Mouse (Mus musculus): ENCODE results near the gene Clk2.
A peak's percentile ranks its signal among the peaks of the same experiment; 100 is the strongest.
"Not testable (repeated sequence)": the region's sequence is repeated elsewhere in the genome, so short reads cannot be mapped to it uniquely, and the experiment has no call there.

Gene Clk2

DNA sequence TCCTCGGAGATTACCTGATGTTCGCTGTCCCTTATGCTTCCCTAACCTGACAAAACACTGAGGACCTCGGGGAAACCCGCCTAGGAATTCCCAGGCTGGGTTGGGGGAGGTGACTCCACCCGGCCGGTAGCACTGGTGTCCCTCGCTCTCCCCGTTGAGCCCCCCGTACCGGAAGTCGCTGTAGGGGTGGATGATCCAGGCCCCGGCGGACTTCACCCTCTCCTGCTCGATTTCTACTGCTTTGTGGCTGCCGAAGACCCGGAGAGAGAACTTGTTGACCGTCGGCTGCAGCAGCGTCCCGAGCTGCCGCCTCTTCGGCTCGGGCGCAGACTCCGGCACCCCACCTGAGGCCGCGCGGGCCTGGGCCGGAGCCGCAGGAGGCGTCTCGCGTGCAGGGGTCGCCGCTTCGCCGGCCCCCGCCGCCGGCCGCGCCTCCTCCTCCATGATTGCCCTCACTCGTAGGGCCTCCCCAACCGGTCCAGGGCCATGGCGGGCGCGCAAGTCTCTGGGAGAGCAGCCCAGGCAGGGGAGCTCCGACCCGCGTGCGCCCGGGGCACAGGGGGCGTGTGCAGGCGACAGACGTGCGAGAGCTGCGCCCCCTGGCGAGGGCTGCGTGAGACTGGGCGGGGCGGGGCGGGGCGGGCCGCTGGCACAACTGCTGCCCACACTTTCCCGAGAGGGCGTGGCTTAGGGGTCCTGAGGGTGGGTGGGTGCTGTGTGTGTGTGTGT is 4.8 kb upstream of the Clk2 start, which contains the start of gene Hcn3:
Gene Hcn3, minus strand, starts transcription at position 581 of the 729 bp plus-strand sequence.
- peak; percentile 54 for DNase-seq (ENCODE audit: low spot score)

DNA sequence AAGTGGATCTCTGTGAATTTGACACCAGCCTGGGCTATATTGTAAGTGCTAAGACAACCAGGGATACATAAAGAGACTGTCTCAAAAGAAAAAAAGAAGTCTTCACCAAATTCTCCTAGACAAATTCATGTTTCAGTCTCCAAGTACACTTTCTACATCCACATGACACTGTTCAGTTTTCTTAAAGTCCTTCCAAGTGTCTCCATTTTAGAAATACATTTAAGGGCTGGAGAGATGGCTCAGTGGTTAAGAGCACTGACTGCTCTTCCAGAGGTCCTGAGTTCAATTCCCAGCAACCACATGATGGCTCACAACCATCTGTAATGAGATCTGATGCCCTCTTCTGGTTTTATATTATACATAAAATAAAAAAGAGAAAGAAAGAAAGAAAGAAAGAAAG is 3.4 kb upstream of the Clk2 start:
- DNase-seq (ENCODE audit: low spot score), result not testable (repeated sequence)

DNA sequence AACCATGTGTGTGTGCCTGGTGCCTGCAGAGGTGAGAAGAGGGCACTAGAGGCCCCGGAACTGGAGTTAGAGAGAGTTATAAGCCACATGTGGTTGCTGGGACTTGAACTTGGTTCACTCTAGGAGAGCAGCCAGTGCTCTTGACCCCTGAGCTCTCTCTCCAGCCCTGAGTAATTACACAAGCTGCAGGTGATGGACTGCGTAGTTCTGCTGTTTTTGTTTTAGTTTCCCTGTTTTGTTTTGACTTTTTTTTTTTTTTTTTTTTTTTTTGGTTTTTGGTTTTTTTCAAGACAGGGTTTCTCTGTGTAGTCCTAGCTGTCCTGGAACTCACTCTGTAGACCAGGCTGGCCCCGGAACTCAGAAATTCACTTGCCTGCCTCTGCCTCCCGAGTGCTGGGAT is 2.8 kb upstream of the Clk2 start:
- no peak for DNase-seq (ENCODE audit: low spot score)

DNA sequence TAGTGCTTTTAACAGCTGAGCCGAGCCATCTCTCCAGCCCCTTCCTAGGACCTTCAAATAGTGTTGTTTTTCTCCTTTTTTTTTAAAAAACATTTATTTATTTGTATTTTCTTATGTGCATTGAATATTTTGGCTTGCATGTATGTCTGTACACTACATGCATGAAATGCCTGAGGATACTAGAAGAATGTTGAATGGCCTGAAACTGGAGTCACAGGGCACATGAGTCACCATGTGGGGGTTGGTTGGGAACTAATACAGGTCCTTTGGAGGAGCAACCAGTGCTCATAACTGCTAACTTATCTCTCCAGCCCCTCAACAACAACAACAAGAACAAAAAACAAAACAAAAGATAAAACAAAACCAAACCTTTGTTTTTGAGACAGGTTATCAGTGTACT is 1.5 kb upstream of the Clk2 start:
- DNase-seq (ENCODE audit: low spot score), result no peak

DNA sequence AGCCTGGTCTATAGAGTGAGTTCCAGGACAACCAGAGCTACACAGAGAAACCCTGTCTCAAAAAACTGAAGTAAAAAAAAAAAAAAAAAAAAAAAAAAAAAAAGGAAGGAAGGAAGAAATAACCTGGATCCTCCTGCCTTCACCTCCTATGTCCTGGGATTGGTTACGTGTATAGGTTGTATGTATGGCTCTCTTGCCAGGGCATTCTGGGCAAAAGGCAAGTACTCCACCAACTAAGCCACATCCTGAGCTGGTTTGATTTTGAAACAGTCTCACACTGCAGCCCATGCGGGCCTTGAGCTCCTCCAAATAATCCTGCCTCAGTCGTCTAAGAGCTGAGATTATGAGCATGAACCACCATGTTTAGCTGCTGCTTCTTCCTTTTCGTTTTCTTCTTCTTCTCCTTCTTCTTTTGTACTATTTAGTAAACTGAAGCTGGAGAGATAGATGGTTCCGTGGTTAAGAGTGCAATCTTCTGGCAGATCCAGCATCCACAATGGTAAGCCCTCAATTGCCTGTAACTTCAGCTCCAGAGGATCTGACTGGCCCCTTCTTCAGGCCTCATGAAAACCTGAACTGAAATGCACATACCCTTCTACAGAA is 851 bp upstream of the Clk2 start:
- no peak for DNase-seq (ENCODE audit: low spot score)

DNA sequence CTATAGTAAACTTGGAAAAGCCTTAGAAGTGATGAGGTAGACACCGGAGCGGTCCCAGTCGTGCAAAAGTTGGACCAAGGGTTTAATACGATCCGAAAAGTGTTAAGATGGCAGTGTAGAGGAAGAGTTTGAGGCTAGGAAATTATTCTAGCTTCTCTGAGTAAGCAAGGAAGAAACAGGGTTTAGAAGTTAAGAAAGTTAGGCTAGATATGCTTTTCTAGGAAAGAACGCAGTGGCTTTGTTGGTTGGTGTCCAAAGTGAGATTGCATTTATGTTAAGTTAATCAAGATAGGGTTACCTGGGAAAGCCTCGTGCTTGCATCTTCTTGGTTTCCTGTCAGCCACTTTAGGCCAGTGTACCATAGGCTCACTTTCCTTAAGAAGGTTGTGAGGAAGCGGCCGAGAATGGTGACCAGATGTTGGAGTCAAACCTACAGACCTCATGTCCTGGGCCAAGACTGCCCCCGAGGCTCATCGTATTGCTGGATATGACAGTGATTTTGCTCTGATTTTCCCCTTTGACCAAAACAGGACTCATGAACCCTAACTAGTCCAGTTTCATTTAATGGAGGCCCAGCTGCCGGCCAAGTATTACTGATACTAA is 774 bp downstream of the Clk2 start:
- no peak for DNase-seq (ENCODE audit: low spot score)

DNA sequence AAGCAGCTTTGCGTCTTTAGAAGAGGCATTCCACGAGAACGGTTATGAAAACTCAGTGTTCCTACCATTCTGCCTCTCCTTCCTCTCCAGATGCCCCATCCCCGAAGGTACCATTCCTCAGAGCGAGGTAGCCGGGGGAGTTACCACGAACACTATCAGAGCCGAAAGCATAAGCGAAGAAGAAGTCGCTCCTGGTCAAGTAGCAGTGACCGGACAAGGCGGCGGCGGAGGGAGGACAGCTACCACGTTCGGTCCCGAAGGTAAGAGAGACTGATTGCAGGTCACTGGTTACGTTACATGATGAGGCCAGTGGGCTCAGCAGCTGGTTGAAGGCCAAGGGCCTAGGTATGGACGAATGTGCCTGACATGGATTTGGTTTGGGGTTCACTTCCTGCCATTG is 2.4 kb downstream of the Clk2 start:
- no peak for DNase-seq (ENCODE audit: low spot score)

DNA sequence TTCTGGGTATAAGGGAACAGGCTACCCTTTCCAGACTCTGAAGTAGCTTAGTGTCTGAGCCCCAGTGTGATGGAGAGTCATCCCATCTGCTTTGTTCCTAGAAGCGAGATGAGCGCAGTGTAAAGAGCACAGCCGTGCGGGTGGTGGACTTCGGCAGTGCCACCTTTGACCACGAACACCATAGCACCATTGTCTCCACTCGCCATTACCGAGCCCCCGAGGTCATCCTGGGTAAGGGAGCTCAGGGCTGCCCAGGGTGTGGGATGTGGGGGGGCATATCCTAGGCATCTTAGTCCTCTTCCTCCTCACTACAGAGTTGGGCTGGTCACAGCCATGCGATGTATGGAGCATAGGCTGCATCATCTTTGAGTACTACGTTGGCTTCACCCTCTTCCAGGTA is 10.2 kb downstream of the Clk2 start:
- DNase-seq (ENCODE audit: low spot score), result no peak

DNA sequence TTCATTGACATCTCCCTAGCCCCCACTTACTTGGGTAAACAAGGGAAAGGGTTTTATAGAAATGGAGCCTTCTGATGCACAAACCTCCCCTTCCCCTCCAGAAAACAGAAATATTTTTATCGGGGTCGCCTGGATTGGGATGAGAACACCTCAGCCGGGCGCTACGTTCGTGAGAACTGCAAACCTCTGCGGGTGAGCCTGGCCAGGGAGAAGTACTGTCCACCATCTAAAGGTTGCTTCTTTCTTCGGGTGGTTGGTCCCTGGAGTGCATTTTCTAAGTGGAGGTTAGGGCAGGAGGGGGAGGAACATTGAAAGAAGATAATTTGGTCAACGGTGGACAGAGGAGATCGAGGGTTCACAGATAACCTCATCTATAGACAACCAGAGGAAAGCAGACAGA is 10.9 kb downstream of the Clk2 start:
- no peak for DNase-seq (ENCODE audit: low spot score)

DNA sequence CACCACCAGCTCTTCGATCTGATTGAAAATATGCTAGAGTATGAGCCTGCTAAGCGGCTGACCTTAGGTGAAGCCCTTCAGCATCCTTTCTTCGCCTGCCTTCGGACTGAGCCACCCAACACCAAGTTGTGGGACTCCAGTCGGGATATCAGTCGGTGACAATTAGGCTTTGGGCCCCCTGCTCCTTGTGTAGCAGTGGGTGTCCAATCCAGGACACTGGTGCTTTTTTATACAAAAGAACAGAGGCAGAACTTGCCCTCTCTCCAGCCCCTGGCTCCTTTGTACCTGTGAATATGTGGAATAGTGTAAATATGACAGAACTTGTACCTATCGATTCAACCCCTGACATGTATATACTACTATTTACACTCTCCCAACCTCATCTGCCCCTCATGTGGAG is 11.8 kb downstream of the Clk2 start:
- no peak for DNase-seq (ENCODE audit: low spot score)

DNA sequence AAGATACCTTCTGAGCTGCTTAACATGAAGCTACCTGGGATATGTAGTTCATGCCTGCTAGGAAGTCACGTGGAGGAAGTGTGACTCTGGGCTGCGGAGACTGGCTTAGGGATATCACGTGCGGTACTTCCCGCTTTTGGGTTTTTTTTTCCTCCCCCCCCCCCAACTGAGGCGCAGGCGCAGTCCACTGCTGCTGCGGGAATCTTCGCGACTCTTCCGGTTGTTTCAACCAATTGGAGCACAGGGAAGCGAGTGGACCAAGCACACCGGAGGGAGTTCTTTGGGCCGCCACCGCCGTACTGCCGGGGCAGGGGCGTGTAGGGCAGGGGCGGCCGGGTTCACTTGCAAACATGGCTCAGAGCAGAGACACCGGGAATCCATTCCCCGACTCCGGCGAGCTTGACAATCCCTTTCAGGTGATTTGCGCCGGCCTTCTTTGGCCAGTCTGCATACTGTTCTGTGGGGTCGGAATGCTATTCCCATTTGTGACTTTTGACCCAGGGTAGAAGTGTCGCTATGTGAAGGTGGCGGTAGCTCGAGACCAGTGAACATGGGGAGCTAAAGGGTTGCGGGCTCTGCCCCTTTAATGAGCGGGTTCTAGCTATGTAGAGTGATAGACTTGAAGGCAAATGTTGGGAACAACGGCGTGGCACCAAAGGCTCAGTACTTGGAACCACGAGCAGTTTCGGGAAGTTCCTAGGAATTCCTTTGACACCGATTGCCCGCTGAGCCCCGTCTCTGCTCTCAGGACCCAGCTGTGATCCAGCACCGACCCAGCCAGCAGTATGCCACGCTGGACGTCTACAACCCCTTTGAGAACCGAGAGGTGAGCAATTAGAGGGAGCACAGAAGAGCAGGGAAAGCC is 12.9 kb downstream of the Clk2 start, which contains the start of gene Scamp3:
Gene Scamp3, plus strand, starts transcription at position 232 of the 865 bp plus-strand sequence.
- DNase-seq (ENCODE audit: low spot score), result peak; percentile 64

DNA sequence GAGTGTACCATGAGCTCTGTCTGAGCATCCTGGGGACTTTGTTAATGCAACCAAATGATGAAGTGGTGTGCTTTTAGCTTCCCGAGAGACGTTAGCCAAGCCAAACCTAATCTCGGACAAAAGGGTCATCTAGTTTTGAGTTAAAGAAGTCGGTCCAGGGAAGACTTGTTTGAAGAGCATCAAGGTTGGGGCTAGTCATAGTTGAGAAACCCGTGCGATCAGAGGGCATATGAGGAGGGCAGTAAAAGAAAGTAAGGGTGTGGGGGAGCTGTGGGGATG is 13.5 kb downstream of the Clk2 start:
- DNase-seq (ENCODE audit: low spot score), result no peak

DNA sequence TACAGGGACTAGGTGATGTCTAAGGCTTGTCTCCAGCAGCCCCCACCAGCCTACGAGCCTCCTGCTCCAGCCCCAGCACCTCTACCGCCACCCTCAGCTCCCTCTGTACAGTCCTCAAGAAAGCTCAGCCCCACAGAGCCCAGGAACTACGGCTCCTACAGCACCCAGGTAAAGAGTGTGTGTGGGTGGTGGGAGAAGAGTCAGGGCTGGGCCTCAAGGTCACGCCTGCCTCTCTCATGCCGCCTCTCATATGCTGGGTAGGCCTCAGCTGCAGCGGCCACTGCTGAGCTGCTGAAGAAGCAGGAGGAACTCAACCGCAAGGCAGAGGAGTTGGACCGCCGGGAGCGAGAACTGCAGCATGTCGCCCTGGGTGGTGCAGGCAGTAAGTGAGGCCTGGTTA is 14.5 kb downstream of the Clk2 start:
- DNase-seq (ENCODE audit: low spot score), result no peak

DNA sequence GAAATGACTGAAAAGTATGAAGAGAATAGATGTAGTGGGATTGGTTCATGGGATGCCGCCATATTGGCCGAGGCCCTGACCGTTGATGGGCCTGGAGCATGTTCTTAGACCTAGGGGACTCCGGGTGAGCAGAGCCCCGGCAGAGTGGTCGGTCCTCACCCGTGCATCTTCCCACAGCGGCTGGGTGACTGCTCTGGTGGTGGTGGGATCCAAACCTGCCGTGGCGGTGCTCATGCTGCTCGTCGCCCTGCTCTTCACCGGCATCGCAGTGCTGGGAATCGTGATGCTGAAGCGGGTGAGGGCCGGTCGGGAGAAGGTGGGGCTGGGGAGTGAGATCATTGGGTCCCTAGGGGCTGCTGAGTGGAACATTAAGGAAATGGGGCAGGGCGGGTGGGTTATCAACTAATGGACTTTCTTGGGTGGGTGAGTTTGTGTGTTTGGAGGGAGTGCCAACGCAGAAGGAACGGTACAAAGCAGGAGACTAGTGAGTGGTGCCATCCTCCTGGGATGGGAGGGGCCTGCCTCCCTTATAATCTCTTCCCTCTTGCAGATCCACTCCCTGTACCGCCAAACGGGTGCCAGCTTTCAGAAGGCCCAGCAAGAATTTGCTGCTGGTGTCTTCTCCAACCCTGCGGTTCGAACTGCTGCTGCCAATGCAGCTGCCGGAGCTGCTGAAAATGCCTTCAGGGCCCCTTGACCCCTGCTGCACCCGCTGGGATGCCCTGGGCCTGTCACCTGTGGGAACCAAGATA is 17.3 kb downstream of the Clk2 start:
- DNase-seq (ENCODE audit: low spot score), result no peak

DNA sequence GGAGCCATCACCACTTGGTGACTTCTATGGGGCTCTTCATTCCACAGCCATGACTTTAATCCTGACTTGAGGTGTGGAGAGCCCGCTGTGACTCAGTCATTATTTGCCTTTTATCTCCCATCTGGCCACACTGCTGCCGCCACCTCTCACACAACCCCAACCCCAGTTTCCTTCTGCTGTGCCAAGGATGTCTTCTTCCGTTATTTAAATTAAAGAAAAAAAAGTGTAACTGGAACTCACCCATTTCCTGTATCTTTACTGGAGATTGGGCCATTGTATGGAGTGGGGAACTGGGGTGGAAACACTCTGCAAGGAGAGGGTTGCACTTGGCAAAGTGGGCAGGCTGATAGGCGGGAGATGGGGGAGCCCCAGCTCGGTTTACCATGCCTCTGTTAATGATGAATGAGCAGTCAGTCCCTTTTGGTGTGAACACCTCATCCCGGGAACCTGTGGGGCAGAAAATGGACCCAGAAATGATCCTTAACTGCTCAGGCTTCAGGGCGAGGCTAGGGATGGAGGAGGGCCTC is 18.0 kb downstream of the Clk2 start:
- no peak for DNase-seq (ENCODE audit: low spot score)

DNA sequence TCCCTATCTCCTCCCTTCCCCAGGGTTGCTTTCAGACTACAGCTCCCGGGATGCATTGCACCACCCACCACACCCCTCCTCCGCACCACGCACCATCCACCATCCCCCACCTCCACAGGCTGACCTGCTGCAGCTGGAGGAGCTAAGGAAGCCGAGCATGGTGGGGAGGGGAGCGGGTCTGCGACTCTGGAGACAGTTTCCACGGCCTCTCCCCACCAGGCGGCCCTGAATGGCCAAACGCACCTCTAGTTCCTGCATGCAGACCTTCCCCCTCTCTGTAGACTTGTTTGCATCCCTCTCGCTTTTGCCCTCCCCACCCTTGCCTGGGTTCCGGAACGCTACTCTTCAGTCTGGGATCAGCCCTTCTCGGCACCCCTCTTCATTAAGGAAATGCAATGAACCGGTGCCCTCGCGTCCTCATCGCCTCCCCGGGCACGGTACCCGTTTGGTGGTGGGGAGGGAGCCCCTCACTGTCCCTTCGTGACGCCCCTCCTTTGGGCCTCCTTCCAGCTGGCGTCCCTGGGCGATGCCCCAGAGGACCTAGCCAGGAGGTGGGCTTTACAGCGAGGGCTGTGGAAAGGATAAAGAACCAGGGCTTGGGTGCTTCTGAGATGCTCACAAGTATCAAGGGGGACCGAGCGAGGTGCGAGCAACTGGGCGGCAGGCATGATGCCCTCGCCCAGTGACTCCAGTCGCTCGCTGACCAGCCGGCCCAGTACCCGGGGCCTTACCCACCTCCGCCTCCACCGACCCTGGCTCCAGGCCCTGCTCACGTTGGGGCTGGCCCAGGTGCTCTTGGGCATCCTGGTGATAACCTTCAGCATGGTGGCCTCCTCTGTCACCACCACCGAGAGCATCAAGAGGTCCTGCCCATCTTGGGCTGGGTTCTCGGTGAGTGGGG is 18.7 kb downstream of the Clk2 start, which contains the start of gene Fam189b:
Gene Fam189b, plus strand, starts transcription at position 86 of the 901 bp plus-strand sequence.
- DNase-seq (ENCODE audit: low spot score), result no peak

DNA sequence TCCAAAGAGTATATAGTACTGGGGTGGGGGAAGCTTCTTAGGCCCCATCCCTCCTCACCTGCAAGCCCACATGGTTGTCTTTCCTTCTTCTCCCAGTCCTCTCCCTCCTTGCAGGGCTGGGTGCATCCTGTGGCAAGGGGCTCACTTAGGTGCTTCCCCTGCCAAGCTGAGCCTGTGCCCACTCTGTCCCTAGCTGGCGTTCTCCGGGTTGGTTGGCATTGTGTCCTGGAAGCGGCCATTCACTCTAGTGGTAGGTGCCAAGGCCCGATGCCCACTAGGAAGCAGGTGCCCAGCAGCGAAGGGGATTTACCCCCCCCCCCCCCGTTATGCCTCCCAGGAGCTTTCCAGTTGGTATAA is 19.3 kb downstream of the Clk2 start:
- no peak for DNase-seq (ENCODE audit: low spot score)

DNA sequence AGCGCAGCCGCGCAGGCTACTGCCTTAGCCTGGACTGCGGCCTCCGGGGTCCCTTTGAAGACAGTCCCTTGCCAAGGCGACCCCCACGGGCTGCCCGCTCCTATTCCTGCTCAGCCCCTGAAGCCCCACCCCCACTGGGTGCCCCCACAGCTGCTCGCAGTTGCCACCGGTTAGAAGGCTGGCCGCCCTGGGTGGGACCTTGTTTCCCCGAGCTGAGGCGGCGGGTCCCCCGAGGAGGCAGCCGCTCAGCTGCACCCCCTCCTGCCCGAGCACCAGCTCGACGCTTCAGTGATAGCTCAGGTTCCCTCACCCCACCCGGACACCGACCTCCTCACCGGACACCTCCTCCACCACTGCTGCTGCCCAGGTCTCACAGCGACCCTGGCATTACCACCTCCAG is 22.6 kb downstream of the Clk2 start:
- no peak for DNase-seq (ENCODE audit: low spot score)

DNA sequence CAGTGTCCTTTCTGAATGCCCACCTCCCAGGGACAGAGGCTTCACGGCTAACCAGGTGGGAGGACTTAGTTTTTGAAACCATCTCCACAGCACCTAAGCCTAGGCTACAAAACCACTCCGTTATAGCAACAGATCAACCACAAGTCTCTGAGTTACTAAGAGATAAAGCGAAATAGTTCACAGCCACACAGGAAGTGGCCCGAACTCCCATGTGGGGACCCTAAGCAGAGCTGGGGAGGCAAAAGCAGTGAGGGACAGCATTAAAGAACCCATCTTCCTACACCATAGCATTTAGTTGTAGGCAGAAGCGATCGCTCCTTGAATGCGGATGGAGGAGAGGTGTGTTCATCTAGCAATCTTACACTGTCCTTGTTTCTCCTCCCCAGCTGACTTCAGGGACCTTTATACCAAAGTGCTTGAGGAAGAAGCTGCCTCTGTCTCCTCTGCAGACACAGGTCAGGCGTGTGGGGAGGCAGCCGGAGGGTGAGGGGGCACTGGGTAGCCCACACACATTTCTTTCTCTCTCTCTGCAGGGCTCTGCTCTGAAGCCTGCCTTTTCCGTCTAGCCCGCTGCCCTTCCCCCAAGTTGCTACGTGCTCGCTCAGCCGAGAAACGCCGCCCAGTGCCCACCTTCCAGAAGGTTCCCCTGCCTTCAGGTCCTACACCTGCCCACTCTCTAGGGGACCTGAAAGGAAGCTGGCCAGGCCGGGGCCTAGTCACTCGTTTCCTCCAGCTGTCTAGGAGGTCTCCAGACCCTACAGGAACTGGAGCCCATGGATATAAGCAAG is 23.3 kb downstream of the Clk2 start:
- DNase-seq (ENCODE audit: low spot score), result no peak

DNA sequence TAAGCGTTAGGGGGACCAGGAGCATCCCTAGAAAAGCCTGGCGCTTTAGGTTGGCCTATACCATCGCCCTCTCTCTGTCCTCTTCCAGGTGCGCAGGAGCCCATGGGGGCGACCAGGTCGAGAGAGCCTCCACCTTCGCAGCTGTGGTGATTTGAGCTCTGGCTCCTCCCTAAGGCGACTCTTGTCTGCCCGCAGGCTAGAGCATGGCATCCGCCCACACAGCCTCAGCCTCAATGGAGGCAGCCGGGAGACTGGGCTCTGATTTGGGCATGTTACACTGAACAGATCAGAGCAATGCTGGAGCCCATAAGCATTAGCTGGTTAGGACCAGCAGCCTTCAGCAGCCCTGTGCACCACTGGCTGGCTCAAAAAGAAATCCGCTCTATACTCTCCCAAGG is 23.9 kb downstream of the Clk2 start:
- DNase-seq (ENCODE audit: low spot score), result no peak

All from spleen, adult 12 weeks (tissue).